Mouse (Mus musculus): ENCODE data around the gene Tubal3. TPM values are rescaled to one million over a fixed set of nuclear protein-coding genes. Genes with fewer than 3 reads are reported as not detected.
"Not testable (repeated sequence)": the region's sequence is repeated elsewhere in the genome, so short reads cannot be mapped to it uniquely, and the experiment has no call there.

Tubal3 gene
- polyA plus RNA-seq, 1 experiment from 2014 or later, result not detected

GRCm38 (mm10) chr13:3891479-3892087, 26.5 kb upstream of the Tubal3 start:
- Histone ChIP-seq H3K4me1 (ENCODE audit: control insufficient read depth, insufficient read depth, low read length) (no peaks in the 10 kb centered on the region), H3K9me3 (ENCODE audit: control insufficient read depth, low read length) (no peaks in the 10 kb centered on the region), H3K36me3 (ENCODE audit: control insufficient read depth, insufficient read depth, low read length) (peaks cover 16% of the 10 kb centered on the region), H3K27me3 (ENCODE audit: control insufficient read depth, insufficient read depth, low read length) (no peaks in the 10 kb centered on the region), H3K4me3 (replicated peaks; ENCODE audit: low read depth, low read length) (no peak overlapping the region), H3K27ac (replicated peaks; ENCODE audit: low read depth, low read length) (no peak overlapping the region), H3K9ac (replicated peaks; ENCODE audit: low read length) (no peak overlapping the region), H3K4me2 (ENCODE audit: low read length) (no peak overlapping the region)
- DNase-seq (no peak), ATAC-seq (ENCODE audit: low FRiP score, low TSS enrichment) (no peak)
- WGBS, result 71% methylated on average over 8 of the region's 8 CpGs

GRCm38 (mm10) chr13:3892601-3893000, 25.5 kb upstream of the Tubal3 start:
- DNase-seq (peak; percentile 11), ATAC-seq (ENCODE audit: low FRiP score, low TSS enrichment) (no peak)
- peak overlapping the region; percentile 72 for H3K4me2 ChIP-seq (ENCODE audit: low read length)
- peak overlapping the region; percentile 49 for H3K4me3 ChIP-seq (replicated peaks; ENCODE audit: low read depth, low read length)
- H3K9ac ChIP-seq (replicated peaks; ENCODE audit: low read length), result no peak overlapping the region
- no peaks in the 10 kb centered on the region for H3K27me3 ChIP-seq (ENCODE audit: control insufficient read depth, insufficient read depth, low read length)
- WGBS, result 25% methylated on average over 7 of the region's 7 CpGs
- no peaks in the 10 kb centered on the region for H3K4me1 ChIP-seq (ENCODE audit: control insufficient read depth, insufficient read depth, low read length)
- peaks cover 7% of the 10 kb centered on the region for H3K36me3 ChIP-seq (ENCODE audit: control insufficient read depth, insufficient read depth, low read length)
- no peak overlapping the region for H3K27ac ChIP-seq (replicated peaks; ENCODE audit: low read depth, low read length)
- H3K9me3 ChIP-seq (ENCODE audit: control insufficient read depth, low read length), result no peaks in the 10 kb centered on the region

- Histone ChIP-seq H3K27ac (replicated peaks; ENCODE audit: low read depth, low read length) (no peak overlapping the region), H3K4me1 (ENCODE audit: control insufficient read depth, insufficient read depth, low read length) (no peaks in the 10 kb centered on the region), H3K4me2 (ENCODE audit: low read length) (peak overlapping the region; percentile 72), H3K27me3 (ENCODE audit: control insufficient read depth, insufficient read depth, low read length) (no peaks in the 10 kb centered on the region), H3K4me3 (replicated peaks; ENCODE audit: low read depth, low read length) (peak overlapping the region; percentile 49), H3K36me3 (ENCODE audit: control insufficient read depth, insufficient read depth, low read length) (peaks cover 2% of the 10 kb centered on the region), H3K9ac (replicated peaks; ENCODE audit: low read length) (peak overlapping the region; percentile 55), H3K9me3 (ENCODE audit: control insufficient read depth, low read length) (no peaks in the 10 kb centered on the region)
- WGBS, result under 1% methylated on average over 35 of the region's 35 CpGs
- ATAC-seq (ENCODE audit: low FRiP score, low TSS enrichment) (peak; percentile 97), DNase-seq (peak; percentile 93)
Observed at GRCm38 (mm10) chr13:3893126-3893734, 24.8 kb upstream of the Tubal3 start.

GRCm38 (mm10) chr13:3894549-3894948, 23.5 kb upstream of the Tubal3 start:
- WGBS, result 77% methylated on average over 8 of the region's 8 CpGs
- Histone ChIP-seq H3K4me2 (ENCODE audit: low read length) (no peak overlapping the region), H3K9me3 (ENCODE audit: control insufficient read depth, low read length) (no peaks in the 10 kb centered on the region), H3K27ac (replicated peaks; ENCODE audit: low read depth, low read length) (no peak overlapping the region), H3K27me3 (ENCODE audit: control insufficient read depth, insufficient read depth, low read length) (no peaks in the 10 kb centered on the region), H3K36me3 (ENCODE audit: control insufficient read depth, insufficient read depth, low read length) (no peaks in the 10 kb centered on the region), H3K4me1 (ENCODE audit: control insufficient read depth, insufficient read depth, low read length) (no peaks in the 10 kb centered on the region), H3K4me3 (replicated peaks; ENCODE audit: low read depth, low read length) (no peak overlapping the region), H3K9ac (replicated peaks; ENCODE audit: low read length) (no peak overlapping the region)
- DNase-seq (no peak), ATAC-seq (ENCODE audit: low FRiP score, low TSS enrichment) (no peak)

- 90% methylated on average over 8 of the region's 8 CpGs for WGBS
- ATAC-seq (ENCODE audit: low FRiP score, low TSS enrichment), result no peak
- H3K9ac ChIP-seq (replicated peaks; ENCODE audit: low read length), result no peak overlapping the region
- H3K27me3 ChIP-seq (ENCODE audit: control insufficient read depth, insufficient read depth, low read length), result no peaks in the 10 kb centered on the region
- H3K27ac ChIP-seq (replicated peaks; ENCODE audit: low read depth, low read length), result no peak overlapping the region
- no peaks in the 10 kb centered on the region for H3K4me1 ChIP-seq (ENCODE audit: control insufficient read depth, insufficient read depth, low read length)
- no peak overlapping the region for H3K4me2 ChIP-seq (ENCODE audit: low read length)
- no peaks in the 10 kb centered on the region for H3K36me3 ChIP-seq (ENCODE audit: control insufficient read depth, insufficient read depth, low read length)
- H3K4me3 ChIP-seq (replicated peaks; ENCODE audit: low read depth, low read length), result no peak overlapping the region
- DNase-seq, result no peak
- no peaks in the 10 kb centered on the region for H3K9me3 ChIP-seq (ENCODE audit: control insufficient read depth, low read length)
Observed at GRCm38 (mm10) chr13:3895397-3895980, 22.6 kb upstream of the Tubal3 start.

GRCm38 (mm10) chr13:3896032-3896431, 22.0 kb upstream of the Tubal3 start:
- WGBS, result 90% methylated on average over 6 of the region's 6 CpGs
- Histone ChIP-seq H3K36me3 (ENCODE audit: control insufficient read depth, insufficient read depth, low read length) (no peaks in the 10 kb centered on the region), H3K27ac (replicated peaks; ENCODE audit: low read depth, low read length) (no peak overlapping the region), H3K4me2 (ENCODE audit: low read length) (no peak overlapping the region), H3K4me3 (replicated peaks; ENCODE audit: low read depth, low read length) (no peak overlapping the region), H3K4me1 (ENCODE audit: control insufficient read depth, insufficient read depth, low read length) (no peaks in the 10 kb centered on the region), H3K27me3 (ENCODE audit: control insufficient read depth, insufficient read depth, low read length) (no peaks in the 10 kb centered on the region), H3K9me3 (ENCODE audit: control insufficient read depth, low read length) (no peaks in the 10 kb centered on the region), H3K9ac (replicated peaks; ENCODE audit: low read length) (no peak overlapping the region)
- ATAC-seq (ENCODE audit: low FRiP score, low TSS enrichment), result no peak
- DNase-seq, result no peak

GRCm38 (mm10) chr13:3896913-3897312, 21.2 kb upstream of the Tubal3 start:
- H3K4me1 ChIP-seq (ENCODE audit: control insufficient read depth, insufficient read depth, low read length), result no peaks in the 10 kb centered on the region
- H3K4me2 ChIP-seq (ENCODE audit: low read length), result no peak overlapping the region
- no peak overlapping the region for H3K27ac ChIP-seq (replicated peaks; ENCODE audit: low read depth, low read length)
- WGBS, result 43% methylated on average over 5 of the region's 5 CpGs
- ATAC-seq (ENCODE audit: low FRiP score, low TSS enrichment) (no peak), DNase-seq (peak; percentile 90)
- H3K9ac ChIP-seq (replicated peaks; ENCODE audit: low read length), result no peak overlapping the region
- H3K27me3 ChIP-seq (ENCODE audit: control insufficient read depth, insufficient read depth, low read length), result no peaks in the 10 kb centered on the region
- no peaks in the 10 kb centered on the region for H3K9me3 ChIP-seq (ENCODE audit: control insufficient read depth, low read length)
- no peaks in the 10 kb centered on the region for H3K36me3 ChIP-seq (ENCODE audit: control insufficient read depth, insufficient read depth, low read length)
- H3K4me3 ChIP-seq (replicated peaks; ENCODE audit: low read depth, low read length), result no peak overlapping the region

- 95% methylated on average over 5 of the region's 5 CpGs for WGBS
- H3K4me2 ChIP-seq (ENCODE audit: low read length); H3K4me1 ChIP-seq (ENCODE audit: control insufficient read depth, insufficient read depth, low read length); H3K27ac ChIP-seq (replicated peaks; ENCODE audit: low read depth, low read length); H3K27me3 ChIP-seq (ENCODE audit: control insufficient read depth, insufficient read depth, low read length); H3K9ac ChIP-seq (replicated peaks; ENCODE audit: low read length); H3K36me3 ChIP-seq (ENCODE audit: control insufficient read depth, insufficient read depth, low read length); DNase-seq; ATAC-seq (ENCODE audit: low FRiP score, low TSS enrichment); H3K4me3 ChIP-seq (replicated peaks; ENCODE audit: low read depth, low read length); H3K9me3 ChIP-seq (ENCODE audit: control insufficient read depth, low read length): not testable (repeated sequence)
Observed at GRCm38 (mm10) chr13:3898202-3898601, 19.9 kb upstream of the Tubal3 start.

GRCm38 (mm10) chr13:3899301-3899700, 18.8 kb upstream of the Tubal3 start:
- WGBS, result 95% methylated on average over 9 of the region's 9 CpGs
- Histone ChIP-seq H3K4me1 (ENCODE audit: control insufficient read depth, insufficient read depth, low read length) (no peaks in the 10 kb centered on the region), H3K9ac (replicated peaks; ENCODE audit: low read length) (no peak overlapping the region), H3K36me3 (ENCODE audit: control insufficient read depth, insufficient read depth, low read length) (no peaks in the 10 kb centered on the region), H3K27me3 (ENCODE audit: control insufficient read depth, insufficient read depth, low read length) (no peaks in the 10 kb centered on the region), H3K4me3 (replicated peaks; ENCODE audit: low read depth, low read length) (no peak overlapping the region), H3K9me3 (ENCODE audit: control insufficient read depth, low read length) (no peaks in the 10 kb centered on the region), H3K4me2 (ENCODE audit: low read length) (no peak overlapping the region), H3K27ac (replicated peaks; ENCODE audit: low read depth, low read length) (no peak overlapping the region)
- DNase-seq (no peak), ATAC-seq (ENCODE audit: low FRiP score, low TSS enrichment) (no peak)
